8 mouse cellular contexts compared by ENCODE assay signal in the genomic region with DNA sequence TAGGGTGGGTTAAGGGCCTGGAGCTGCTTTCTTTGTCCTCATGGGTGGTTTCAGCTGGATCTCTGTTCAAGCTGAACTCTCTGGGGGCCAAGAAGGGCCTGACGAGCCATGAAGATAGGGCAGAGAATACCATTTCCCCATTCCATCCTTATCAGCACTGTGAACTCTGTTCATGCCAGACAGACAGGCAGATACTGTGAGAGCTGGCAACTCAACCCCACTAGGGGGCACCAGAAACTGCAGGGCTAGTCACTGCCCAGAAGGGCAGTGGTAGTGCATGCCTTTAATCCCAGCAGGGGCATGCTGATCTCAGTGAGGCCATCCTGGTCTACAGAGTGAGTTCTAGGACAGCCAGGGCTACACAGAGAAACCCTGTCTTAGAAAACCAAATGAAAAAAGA. TPM values are rescaled to one million over a fixed set of nuclear protein-coding genes. Genes with fewer than 3 reads are reported as not detected.
DNase-seq lines count a peak whose midpoint lies in the region; ATAC-seq lines count a peak whose summit lies in the region.

No protein-coding gene starts in this region.

- H3K9ac ChIP-seq in forebrain, embryonic 13.5 days: no peak overlapping the region

- no peak overlapping the region for H3K27ac ChIP-seq in forebrain, embryonic 10.5 days
- H3K27ac ChIP-seq in forebrain, embryonic 13.5 days: no peak overlapping the region

- H3K9me3 ChIP-seq in forebrain, embryonic 10.5 days: no peaks in the 10 kb centered on the region
- no peaks in the 10 kb centered on the region for H3K9me3 ChIP-seq in forebrain, embryonic 13.5 days (replicated peaks)

- no peak overlapping the region for H3K4me2 ChIP-seq in forebrain, embryonic 13.5 days

- H3K27me3 ChIP-seq in forebrain, embryonic 10.5 days (ENCODE audit: poor library complexity, severe bottlenecking): peaks cover 32% of the 10 kb centered on the region
- H3K27me3 ChIP-seq in forebrain, embryonic 13.5 days: no peaks in the 10 kb centered on the region

- H3K36me3 ChIP-seq in forebrain, embryonic 10.5 days (replicated peaks): no peaks in the 10 kb centered on the region
- H3K36me3 ChIP-seq in forebrain, embryonic 13.5 days (ENCODE audit: poor library complexity, severe bottlenecking): no peaks in the 10 kb centered on the region

- peak; percentile 36 for DNase-seq in forebrain, embryonic 10.5 days (ENCODE audit: extremely low spot score, low spot score)
- peak; percentile 46 for DNase-seq in ovary, postnatal 36 days (ENCODE audit: low spot score)
- no peak for DNase-seq in ovary, postnatal 14 days (ENCODE audit: low spot score)
- DNase-seq in cerebellum, postnatal 10 days: peak; percentile 74 to 75
- DNase-seq in kidney, adult 18-20 months: peak; percentile 58
- peak; percentile 39 for DNase-seq in lung, postnatal 25 days (ENCODE audit: low spot score)
- DNase-seq in thymus, postnatal 36 days: peak; percentile 45 to 49

- no peak for ATAC-seq in forebrain, embryonic 13.5 days

- H3K4me3 ChIP-seq in forebrain, embryonic 10.5 days: no peak overlapping the region
- no peak overlapping the region for H3K4me3 ChIP-seq in forebrain, embryonic 13.5 days

- WGBS in forebrain, embryonic 10.5 days: 58% methylated on average over 1 of the region's 1 CpGs
- WGBS in forebrain, embryonic 13.5 days: 76% methylated on average over 1 of the region's 1 CpGs

- H3K4me1 ChIP-seq in forebrain, embryonic 10.5 days: peaks cover 29% of the 10 kb centered on the region
- H3K4me1 ChIP-seq in forebrain, embryonic 13.5 days: peaks cover 21% of the 10 kb centered on the region

RNA-seq across cellular contexts. Expression of a gene that starts 38.2 kb away (rescaled TPM):
- not detected in 2 replicates for polyA plus RNA-seq in forebrain, embryonic 10.5 days (2016; fragmentation: Nextera tagmentation; extraction: Ambion mirVana)
- not detected in 2 replicates for polyA plus RNA-seq in forebrain, embryonic 13.5 days (2015; fragmentation: Nextera tagmentation; extraction: Ambion mirVana)
